Comparison of ENCODE assay signal across 8 mouse cellular contexts in genomic region chr11:119084446-119085278, GRCm38 (mm10). TPM values are rescaled to one million over a fixed set of nuclear protein-coding genes. Genes with fewer than 3 reads are reported as not detected.
DNase-seq lines count a peak whose midpoint lies in the region; ATAC-seq and TF ChIP-seq lines count a peak whose summit lies in the region.

No protein-coding gene starts in this region.

- no peak for TF ChIP-seq CTCF in lung, adult 2 months (IDR thresholded peaks at IDR 0.05; ENCODE audit: insufficient read depth, low read length)

- peaks cover 58% of the 10 kb centered on the region for H3K27me3 ChIP-seq in heart, embryonic 11.5 days (ENCODE audit: control insufficient read depth, insufficient read depth, low read length)
- H3K27me3 ChIP-seq in kidney, embryonic 15.5 days = peaks cover 70% of the 10 kb centered on the region

- ATAC-seq in heart, embryonic 11.5 days (replicated peaks; ENCODE audit: insufficient number of reproducible peaks, low FRiP score, low TSS enrichment) = no peak
- ATAC-seq in kidney, embryonic 15.5 days (replicated peaks; ENCODE audit: low FRiP score) = no peak
- no peak for ATAC-seq in megakaryocyte-erythroid progenitor cell, adult 5-6 weeks (replicated peaks; ENCODE audit: low FRiP score, low TSS enrichment, poor library complexity, severe bottlenecking)

- WGBS in heart, embryonic 11.5 days (ENCODE audit: insufficient replicate concordance) = 2% methylated on average over 18 of the region's 18 CpGs
- WGBS in kidney, embryonic 15.5 days = 2% methylated on average over 18 of the region's 18 CpGs
- WGBS in lung, adult 2 months = 3% methylated on average over 18 of the region's 18 CpGs

- peak overlapping the region; percentile 91 for H3K4me2 ChIP-seq in heart, embryonic 11.5 days
- H3K4me2 ChIP-seq in kidney, embryonic 15.5 days = peak overlapping the region; percentile 87

- peaks cover 9% of the 10 kb centered on the region for H3K36me3 ChIP-seq in heart, embryonic 11.5 days (ENCODE audit: control insufficient read depth, insufficient read depth, low read length)
- peaks cover 28% of the 10 kb centered on the region for H3K36me3 ChIP-seq in kidney, embryonic 15.5 days

- H3K4me1 ChIP-seq in heart, embryonic 11.5 days (ENCODE audit: control insufficient read depth, insufficient read depth, low read length) = peaks cover 63% of the 10 kb centered on the region
- H3K4me1 ChIP-seq in kidney, embryonic 15.5 days = peaks cover 83% of the 10 kb centered on the region
- H3K4me1 ChIP-seq in lung, adult 2 months (ENCODE audit: control insufficient read depth, insufficient read depth, low read length) = peaks cover 39% of the 10 kb centered on the region

- no peaks in the 10 kb centered on the region for H3K9me3 ChIP-seq in heart, embryonic 11.5 days (replicated peaks; ENCODE audit: control insufficient read depth, low read length)
- no peaks in the 10 kb centered on the region for H3K9me3 ChIP-seq in kidney, embryonic 15.5 days (replicated peaks)

- peak overlapping the region; percentile 98 for H3K27ac ChIP-seq in heart, embryonic 11.5 days (ENCODE audit: low read depth, low read length)
- H3K27ac ChIP-seq in kidney, embryonic 15.5 days = peak overlapping the region; percentile 98

- DNase-seq in urinary bladder, postnatal 25 days (ENCODE audit: low spot score) = peak; percentile 21
- DNase-seq in urinary bladder, adult 2 months (ENCODE audit: low spot score) = no peak
- peak; percentile 72 to 78 for DNase-seq in cerebellum, postnatal 14 days
- peak; percentile 53 for DNase-seq in lung, adult 2 months
- DNase-seq in right cerebral cortex, postnatal 10 days (ENCODE audit: low spot score in 2 of 2) = peak; percentile 74 to 77

- TF ChIP-seq POLR2A in lung, adult 2 months (IDR thresholded peaks at IDR 0.05; ENCODE audit: borderline replicate concordance, extremely low read depth, low read depth, low read length) = peak; percentile 37; the same call in 1 of the 2 replicates

- peak overlapping the region; percentile 96 for H3K9ac ChIP-seq in heart, embryonic 11.5 days (ENCODE audit: low read depth, low read length)
- peak overlapping the region; percentile 83 for H3K9ac ChIP-seq in kidney, embryonic 15.5 days

- peak overlapping the region; percentile 84 for H3K4me3 ChIP-seq in heart, embryonic 11.5 days (ENCODE audit: low read depth, low read length)
- H3K4me3 ChIP-seq in kidney, embryonic 15.5 days (replicated peaks) = peak overlapping the region; percentile 80
- peak overlapping the region; percentile 92 for H3K4me3 ChIP-seq in lung, adult 2 months (replicated peaks; ENCODE audit: extremely low read depth, low read depth, low read length)

RNA-seq across cellular contexts. Expression of gene Cbx4, which starts 1.4 kb away (rescaled TPM):
- polyA plus RNA-seq in urinary bladder, adult 2 months (2012; rRNA removed) = 32.2 and 36.0 TPM in 2 replicates
- polyA plus RNA-seq in heart, embryonic 11.5 days (2014; fragmentation: Nextera tagmentation; extraction: Ambion mirVana) = 6.3 and 7.7 TPM in 2 replicates
- polyA plus RNA-seq in kidney, embryonic 15.5 days (2015; fragmentation: Nextera tagmentation; extraction: Ambion mirVana) = 8.6 and 9.9 TPM in 2 replicates
- polyA plus RNA-seq in lung, adult 2 months (2012; rRNA removed) = 16.2 and 16.8 TPM in 2 replicates
- total RNA-seq in megakaryocyte-erythroid progenitor cell, adult 5-6 weeks (2014; fragmentation: Nextera tagmentation) = 5.2 and 5.4 TPM in 2 replicates
- 3.9 and 11.6 TPM in 2 replicates for total RNA-seq in megakaryocyte-erythroid progenitor cell, adult 5-6 weeks (2017)

RNA-seq across cellular contexts. Expression of gene Cbx8, which starts 43.9 kb away (rescaled TPM):
- polyA plus RNA-seq in urinary bladder, adult 2 months (2012; rRNA removed) = 5.4 and 6.8 TPM in 2 replicates
- polyA plus RNA-seq in heart, embryonic 11.5 days (2014; fragmentation: Nextera tagmentation; extraction: Ambion mirVana) = 6.7 and 7.8 TPM in 2 replicates
- 9.8 and 10.3 TPM in 2 replicates for polyA plus RNA-seq in kidney, embryonic 15.5 days (2015; fragmentation: Nextera tagmentation; extraction: Ambion mirVana)
- 3.8 and 3.9 TPM in 2 replicates for polyA plus RNA-seq in lung, adult 2 months (2012; rRNA removed)
- total RNA-seq in megakaryocyte-erythroid progenitor cell, adult 5-6 weeks (2014; fragmentation: Nextera tagmentation) = 1.3 and 2.2 TPM in 2 replicates
- 0.70 and 1.2 TPM in 2 replicates for total RNA-seq in megakaryocyte-erythroid progenitor cell, adult 5-6 weeks (2017)
